Mouse (Mus musculus): Measurements from ENCODE around the gene Jade1.

The Jade1 gene

DNA sequence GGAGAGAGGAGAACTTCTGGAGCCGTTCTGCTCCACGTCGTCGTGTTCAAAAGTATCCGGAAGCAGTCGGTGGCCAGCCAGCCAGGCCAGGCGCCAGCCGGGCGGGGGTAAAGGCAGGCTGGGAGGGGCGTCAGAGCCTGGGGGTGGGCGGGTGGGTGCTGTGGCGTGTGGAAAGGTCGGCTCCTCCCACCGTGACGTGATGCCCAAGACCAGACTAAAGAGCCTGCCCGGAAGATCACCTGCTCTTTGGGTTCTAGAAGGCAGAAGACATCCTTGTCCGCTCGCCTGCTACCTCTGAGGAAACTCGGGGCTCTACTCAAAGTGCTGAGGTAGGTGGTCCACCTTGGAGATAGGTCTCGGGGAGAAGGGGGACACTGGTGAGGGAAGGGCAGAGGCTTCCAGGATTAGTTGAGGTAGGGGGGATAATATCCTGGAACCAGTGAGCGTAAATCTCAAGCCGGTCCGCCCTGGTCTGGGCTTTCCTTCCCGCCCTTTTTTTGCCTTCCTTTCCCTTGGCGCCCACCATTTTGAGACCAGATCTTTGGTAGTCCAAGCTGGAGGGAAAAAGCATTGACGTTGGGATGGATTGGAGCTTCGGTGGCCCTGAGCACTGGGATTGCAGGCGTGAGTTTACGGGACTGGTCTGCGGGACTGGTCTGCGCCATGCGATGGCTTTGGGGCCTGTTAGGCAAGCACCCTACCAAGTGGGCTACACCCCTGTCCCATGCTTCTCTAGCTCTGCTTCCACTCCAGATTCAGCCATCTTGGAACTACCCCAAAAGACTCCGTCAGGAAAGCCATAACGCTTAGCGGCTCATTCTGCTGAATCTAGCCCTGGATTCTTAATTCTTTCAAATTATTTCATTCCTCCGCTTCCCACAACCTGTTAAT is at the start of gene Jade1:
Gene Jade1, plus strand, starts transcription at position 241 of the 891 bp plus-strand sequence.
- no peak for DNase-seq (ENCODE audit: low read depth, low spot score)

DNA sequence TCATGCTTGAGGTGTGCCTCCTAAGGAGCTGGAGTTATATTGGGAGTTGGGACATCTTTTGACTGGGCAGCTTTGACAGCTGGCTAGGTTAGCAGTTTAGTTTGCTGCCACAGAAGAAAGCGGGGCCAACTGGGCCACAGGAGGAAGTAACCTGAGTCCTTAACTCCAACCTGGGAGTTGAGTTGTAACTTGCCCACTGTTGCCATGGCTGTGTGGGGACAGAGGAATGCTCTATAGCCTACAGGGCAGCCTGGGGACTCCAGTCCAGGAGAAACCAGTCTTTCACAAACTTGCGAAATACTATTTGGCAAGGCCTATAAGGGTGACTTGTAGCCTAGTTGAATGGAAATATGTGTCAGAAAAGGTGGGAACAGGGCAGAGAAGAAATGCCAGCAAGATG is 46.1 kb upstream of the Jade1 start:
- DNase-seq (ENCODE audit: low read depth, low spot score): no peak

DNA sequence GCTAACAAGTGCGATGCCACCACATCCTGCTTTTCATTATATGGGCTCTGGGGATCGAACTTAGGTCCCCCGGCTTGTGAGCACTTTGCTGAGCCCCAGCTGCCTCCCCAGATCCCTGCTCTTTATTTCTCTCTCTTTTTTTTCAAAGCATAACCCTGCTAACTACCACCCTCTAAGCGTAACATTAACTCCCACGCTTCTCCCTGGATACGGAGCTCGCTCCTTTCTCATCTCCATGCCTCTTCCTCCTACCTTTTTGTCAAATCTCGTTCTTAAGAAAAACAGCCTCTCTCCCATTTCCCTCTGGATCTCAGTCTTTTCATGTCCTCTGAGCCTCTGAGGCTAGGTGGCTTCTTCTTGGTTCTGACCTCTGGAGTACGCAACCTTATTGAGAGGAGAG is 45.3 kb upstream of the Jade1 start:
- no peak for DNase-seq (ENCODE audit: low read depth, low spot score)

DNA sequence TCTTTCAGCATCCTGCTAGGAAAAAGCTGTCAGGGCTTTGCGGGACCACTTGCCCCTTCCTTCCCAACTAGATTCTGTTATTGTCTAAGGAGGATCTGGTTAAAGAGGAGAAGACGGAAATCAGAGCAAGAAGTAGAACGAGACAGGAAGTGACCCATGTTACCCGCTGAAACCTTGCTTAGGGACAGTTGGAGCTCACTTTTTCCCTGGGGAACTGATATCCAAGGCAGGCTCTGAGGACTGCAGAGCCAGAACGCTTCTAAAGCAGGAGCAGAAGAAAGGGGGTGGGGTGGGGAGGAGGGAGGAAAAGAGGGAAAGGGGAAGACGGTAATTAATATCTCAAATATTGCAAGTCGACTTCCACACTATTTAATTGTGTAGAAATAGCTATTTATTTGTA is 44.8 kb upstream of the Jade1 start:
- DNase-seq (ENCODE audit: low read depth, low spot score): no peak

DNA sequence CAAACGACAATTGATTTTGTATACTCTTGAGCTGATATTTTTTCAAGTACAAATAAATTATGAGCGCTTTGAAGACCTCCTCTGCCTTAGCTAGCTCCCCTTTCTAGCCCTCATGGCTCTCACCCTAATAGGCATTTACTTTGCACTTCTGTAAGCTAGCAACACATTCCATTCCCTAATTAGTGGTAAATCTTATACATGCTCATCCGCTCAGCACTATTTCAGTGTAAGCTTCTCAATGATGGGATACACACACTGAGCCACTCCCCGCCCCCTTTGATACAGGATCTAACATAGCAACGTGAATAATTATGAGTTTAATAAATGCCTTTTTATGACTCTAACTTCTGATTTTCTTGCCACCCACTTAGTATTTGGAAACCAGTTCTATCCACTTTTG is 41.5 kb upstream of the Jade1 start:
- DNase-seq (ENCODE audit: low read depth, low spot score): no peak

DNA sequence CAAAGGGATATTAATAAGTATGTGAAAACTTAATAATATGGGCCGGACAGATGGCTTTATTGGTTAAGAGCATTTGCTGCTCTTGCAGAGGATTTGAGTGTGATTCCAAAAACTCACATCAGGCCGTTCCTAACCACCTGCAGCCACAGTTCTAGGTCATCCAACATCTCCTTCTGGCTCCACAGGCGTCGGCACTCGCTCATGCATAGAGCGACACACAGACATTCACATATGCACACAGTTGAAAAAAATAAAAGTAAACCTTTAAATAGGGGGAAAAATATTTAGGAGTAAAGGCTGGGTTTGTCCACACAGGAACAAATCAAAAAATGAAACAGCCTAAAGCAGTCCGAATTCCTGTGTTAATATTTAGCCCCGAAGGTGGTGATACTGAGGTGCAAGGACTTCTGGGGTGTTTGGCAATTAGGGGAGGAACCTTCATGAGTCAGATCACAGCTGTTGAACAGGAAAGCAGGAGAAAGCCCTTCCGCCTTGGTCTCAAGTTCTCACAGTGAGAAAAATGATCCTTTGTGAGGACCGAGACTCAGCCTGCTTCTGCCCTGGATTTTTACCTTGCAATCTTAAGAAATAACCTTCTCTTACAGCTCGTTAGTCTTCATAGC is 40.7 kb upstream of the Jade1 start:
- no peak for DNase-seq (ENCODE audit: low read depth, low spot score)

DNA sequence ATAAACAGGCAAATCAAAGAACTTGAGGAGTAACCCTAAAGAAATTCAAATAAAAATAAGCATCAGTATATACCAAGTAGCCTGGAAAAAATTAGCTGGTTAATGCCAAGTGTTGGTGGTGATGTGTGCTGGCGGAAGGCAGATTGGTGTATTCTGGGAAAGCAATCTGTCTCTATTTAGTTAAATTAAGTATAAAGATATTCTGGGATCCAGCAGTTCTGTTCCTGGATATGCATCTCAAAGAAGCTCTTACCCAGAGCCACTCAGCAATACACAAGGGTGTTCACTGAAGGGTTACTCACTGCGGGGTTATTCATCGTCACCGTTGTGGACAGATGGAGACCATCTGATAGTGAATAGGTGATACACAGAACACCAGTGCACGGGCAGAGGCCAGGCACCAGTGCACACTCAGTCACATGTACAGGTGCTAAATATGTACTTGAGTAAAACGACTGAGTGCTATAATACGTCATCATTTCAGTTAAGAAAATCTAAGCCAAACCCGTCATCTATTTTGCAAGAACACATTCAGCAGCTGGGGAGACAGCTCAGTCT is 38.5 kb upstream of the Jade1 start:
- no peak for DNase-seq (ENCODE audit: low read depth, low spot score)

DNA sequence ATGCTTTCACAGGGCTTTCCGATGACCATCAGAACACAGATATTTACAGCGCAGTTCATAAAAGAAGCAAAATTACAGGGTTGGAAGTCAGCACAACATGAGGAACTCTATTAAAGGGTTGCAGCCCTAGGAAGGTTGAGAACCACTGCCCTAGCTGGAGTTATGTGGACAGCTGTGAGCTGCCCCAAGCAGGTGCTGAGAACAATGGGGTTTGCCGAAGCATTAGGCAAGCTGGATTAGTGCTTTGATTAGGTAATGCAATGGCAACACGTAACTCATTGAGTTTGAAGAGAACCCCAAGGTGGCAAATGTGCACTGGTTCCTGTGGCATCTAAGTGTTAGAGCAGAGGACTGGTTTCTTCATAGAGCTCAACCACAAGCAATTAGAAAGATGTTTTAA is 34.6 kb upstream of the Jade1 start:
- no peak for DNase-seq (ENCODE audit: low read depth, low spot score)

DNA sequence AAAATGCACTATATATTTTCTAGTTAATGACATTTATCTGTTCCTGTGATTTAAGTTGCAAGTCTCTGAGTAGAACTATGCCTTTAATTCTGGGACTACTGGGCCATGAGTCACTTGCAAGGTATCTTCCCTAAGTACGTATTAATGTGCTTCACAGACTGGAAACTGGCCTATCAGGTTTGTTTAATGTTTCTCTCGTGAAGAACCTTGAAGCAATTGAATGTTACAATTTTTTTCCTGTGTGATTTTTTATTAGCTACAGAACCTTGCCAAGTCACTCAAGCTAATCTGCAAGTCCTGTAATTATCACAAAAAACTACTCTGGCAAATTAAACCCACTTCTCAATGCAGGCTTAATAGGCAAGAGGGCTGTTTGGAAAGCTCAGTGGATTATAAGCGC is 33.8 kb upstream of the Jade1 start:
- no peak for DNase-seq (ENCODE audit: low read depth, low spot score)

DNA sequence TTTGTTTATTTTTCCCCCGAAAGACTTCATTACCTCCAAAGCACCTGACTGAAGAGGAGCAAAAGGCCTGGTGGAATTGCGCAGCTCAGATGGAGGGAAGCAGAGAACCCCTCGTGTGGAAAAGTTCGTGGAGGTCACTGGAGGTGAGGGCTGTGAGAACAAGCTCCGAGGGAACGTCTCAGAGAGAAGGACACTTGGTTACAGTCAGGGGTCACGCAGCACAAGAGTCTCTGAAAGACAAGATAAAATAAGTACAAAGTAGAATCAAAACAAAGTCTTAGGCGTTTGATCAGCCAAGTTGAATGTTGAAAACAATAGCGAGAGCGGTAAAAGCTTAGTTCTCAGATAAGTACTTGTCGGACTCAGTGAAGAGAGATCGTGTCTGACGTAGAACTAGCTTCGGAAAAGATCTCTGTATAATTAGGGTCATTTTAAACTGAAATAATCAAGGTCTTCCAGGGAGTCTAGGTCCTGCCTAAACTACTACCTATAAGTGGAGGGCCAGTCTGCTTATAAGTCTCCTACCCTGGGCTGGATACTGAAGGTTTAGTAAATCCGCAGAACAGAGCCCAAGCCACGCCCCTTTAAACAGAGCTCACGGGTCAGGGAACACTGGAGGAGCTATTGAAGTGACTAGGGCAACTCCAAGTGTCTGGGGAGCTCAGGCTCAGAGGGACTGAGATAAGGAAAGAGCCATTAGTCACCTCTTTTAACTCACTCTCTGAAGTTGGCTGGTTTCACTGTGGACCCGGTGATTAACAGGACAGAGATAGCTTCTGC is 33.1 kb upstream of the Jade1 start:
- DNase-seq (ENCODE audit: low read depth, low spot score): no peak

DNA sequence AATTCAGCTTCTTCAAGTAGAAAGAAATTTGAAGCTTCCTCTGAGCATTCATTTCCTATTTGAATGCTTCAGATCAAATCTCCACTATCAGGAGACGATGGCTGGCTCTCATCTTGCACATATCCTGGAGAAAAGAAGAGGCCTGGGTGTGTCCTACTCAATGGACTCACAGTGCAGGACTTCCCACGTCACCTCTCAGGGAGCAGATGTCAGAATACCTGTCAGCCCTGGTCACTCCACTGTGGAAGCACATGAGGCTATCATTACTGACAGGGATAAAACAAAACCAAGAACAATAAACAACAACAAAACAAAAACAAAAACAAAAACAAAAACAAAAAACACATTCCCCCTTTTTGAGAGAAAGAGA is 32.5 kb upstream of the Jade1 start:
- DNase-seq (ENCODE audit: low read depth, low spot score): no peak

DNA sequence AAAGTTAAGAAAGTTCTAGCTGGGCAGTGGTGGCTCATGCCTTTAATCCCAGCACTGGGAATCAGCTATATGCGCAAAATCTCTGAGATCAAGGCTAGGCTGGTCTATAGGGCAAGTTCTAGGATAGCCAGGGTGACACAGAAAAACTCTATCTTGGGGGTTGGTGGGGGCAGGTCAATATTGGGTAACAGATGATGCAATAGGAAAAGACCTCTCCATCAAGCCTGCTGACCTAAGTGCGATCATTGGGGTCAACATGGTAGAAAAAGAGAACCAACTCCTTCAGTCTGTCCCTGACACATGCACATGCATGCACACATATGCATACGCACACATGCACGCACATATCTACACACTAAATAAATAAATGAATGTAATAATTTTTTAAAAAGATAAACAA is 32.1 kb upstream of the Jade1 start:
- no peak for DNase-seq (ENCODE audit: low read depth, low spot score)

DNA sequence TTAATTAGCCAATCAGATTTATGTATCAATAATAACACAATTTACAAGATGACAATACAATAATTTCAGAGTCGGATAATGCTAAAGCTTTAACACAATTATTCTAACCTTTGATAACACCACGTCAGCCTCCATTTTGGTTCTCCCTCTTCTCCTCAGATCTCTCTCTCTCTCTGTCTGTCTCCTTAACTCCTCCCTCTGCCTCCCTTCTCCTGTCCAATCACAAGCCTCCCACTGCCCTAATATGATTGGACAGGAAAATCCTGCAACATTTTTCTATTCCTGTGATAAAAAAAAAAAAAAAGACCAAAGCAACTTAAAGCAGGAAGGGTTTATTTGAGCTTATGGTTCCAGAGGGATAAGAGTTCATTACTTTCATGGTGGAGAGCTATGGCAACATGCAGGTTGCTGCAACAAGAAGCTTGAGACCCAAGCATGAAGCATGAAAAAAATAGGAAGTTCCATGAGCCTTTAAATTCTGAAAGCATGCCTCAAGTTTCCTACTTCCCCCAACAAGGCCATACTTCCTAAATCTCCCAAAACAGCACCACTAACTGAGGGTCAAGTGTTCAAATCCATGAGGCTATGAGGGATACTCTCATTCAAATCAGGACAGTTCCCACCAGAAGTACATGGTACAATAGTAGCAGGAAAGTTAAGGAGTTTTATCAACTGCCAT is 27.1 kb upstream of the Jade1 start:
- no peak for DNase-seq (ENCODE audit: low read depth, low spot score)

DNA sequence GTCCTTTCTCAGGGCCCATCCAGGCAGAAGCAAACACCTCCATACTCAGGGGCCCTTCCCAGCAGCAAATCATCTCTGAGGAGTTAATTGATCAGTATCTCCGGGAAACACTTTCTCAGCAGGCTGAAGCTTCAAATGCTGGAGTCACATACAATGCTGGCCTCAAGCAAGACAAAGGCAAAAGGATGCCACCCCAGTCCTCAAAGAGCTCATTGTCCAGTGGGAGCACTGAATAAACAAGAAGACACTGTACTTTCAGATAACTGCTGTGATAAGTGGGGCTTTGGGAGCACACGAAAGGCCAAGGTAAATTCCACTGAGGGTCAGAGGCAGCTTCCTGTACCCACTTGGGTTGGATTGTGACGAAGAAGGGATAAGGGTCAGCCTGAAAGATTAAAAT is 25.4 kb upstream of the Jade1 start:
- DNase-seq (ENCODE audit: low read depth, low spot score): no peak

DNA sequence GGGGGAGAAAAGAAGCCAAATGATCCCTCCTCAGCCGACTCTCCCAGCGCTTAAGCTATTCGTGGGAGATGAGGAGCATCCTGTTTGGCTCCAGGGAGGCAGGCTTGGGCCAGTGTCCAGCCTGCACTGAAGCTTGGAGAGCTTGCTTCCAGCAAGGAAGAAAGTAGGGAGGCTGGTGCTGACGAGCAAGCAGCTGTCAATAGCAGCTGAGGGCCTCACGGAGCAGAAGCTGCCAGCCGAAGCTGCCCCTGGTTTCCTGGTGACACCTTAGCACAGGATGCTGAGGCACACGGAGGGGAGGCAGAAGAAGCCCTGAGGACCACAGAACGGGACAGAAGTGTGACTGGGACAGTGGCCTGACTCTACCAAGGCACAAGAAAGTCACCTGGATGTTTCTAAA is 24.0 kb upstream of the Jade1 start:
- no peak for DNase-seq (ENCODE audit: low read depth, low spot score)

DNA sequence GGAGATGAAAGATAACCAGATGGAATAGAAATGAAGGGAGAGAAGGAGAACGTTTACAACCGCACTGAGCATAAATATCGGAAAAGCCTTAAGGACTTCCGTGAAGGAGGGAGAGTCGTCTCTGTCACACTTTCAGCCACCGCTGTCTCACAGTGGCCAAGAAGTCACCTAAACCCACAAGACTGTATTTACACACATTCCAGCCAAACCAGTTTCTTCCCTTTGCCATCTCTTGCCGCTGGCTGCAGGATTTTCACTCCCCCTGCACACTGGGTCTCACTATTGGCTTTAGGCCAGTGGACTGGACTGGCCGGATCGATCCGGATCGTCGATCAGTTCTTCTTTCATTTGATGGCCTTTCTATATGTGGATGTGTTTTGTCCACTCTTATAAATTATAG is 23.4 kb upstream of the Jade1 start:
- DNase-seq (ENCODE audit: low read depth, low spot score): no peak

DNA sequence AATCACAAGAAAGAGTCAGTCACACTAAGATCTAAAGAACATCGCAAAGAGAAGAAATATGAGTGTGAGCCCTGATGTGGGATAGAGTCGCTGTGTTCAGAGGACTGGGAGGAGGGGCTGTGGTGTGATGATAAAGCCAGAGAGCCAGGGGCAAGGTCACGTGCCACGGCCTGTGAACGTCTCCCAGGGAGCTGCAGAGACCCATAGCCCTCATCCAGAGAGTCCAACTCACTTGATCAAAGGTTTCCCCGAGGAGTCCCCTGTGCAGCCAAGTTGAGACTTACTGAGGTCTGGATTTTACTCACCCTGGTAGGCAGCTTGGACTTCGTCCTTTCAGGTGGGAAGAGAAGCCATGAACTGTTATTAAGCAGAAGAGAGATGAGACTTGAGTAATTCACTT is 21.9 kb upstream of the Jade1 start:
- DNase-seq (ENCODE audit: low read depth, low spot score): no peak

DNA sequence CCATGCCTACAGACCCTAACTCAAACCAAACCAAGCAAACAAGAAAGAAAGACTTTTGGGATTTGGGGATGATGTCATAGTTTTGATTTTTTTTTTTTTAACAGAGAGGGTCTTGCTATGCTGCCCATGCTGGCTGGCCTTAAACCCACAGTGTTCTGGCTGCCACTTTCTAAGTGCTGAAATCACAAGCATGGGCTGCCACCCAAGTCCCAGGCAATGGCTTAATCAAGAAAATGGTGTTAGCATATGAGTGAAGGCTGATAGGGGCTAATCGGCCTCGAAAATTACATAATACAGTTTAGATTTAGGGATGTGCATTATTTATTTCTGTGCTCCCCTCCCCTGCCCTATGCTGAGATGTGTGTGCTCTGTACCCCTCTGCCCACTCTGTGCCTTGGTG is 17.6 kb upstream of the Jade1 start:
- DNase-seq (ENCODE audit: low read depth, low spot score): no peak

DNA sequence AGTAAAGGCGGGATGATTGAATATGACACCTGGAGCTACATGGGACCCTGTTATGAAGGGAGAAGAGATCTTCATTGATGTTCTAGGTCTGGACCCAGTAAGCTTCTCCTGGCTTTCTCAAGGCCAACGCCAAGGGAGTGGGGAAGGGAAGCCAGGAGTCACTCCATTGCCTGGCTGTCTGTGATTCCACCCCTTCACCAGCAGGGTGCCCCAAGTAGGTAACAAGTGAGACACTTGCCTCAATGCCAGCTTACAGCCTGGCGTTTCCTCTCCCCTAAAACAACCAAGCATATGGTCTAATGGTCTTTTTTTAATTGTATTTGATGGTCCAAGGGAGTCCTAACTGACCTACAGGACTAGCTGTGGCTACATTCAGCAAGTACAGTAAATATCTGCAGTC is 14.2 kb upstream of the Jade1 start:
- peak; percentile 37 for DNase-seq (ENCODE audit: low read depth, low spot score)

DNA sequence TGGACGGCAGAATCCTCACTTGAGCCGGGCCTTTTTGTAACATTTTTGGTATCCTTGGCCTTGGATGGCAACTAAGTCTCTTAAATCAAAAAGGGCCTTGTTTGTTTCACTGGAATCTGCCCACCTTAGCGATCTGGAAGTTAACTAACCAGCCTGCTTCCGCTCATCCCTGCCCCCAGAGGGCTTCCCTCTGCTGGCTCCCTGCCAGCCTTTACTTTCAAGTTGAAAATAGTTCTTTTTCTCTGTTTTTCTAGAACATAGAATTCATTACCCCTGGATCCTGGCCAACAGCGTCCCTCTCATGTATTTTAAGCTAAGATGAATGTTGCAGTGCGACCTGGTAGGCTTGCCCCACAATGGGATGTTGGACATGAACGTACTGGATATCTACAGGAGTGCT is 11.1 kb upstream of the Jade1 start:
- no peak for DNase-seq (ENCODE audit: low read depth, low spot score)

DNA sequence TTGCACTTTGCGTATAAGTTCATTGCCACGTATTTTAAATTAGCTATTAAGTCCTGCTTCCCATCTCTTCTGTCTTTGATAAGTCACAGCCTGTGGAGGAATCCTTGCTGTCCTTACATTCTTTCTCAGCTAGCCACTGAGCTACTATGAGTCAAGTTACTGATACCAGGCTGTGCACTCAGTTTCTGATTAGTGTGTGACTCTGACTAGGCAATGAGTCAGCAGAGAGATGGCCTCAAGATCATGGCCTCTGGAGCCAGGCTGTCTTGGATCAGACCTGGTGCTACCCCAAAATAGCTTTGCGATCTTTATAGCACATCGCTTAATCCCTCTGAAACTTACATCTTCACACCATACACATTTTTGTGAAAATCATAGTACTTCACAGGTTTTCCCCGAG is 8.2 kb upstream of the Jade1 start:
- no peak for DNase-seq (ENCODE audit: low read depth, low spot score)

DNA sequence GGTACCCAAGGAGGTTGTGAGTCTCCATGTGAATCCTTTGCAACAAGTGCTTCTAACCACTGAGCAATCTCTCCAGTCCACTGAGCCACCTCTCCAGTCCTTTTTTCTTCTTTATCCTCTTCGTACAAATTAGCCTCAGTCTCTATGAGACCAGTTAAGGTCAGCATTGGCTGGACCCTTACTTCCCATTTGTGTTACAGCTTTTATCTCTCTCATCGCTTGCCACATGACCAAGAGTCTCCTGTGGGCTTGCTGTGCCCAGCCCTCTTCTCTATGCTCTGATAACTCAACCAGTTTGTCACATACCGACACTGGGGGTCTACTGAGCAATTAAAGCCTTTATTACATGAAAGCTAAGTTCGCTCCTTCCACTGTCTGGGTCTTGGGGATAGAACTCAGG is 7.3 kb upstream of the Jade1 start:
- DNase-seq (ENCODE audit: low read depth, low spot score): no peak
